ENCODE assay signal across 7 mouse cellular contexts in the genomic region with DNA sequence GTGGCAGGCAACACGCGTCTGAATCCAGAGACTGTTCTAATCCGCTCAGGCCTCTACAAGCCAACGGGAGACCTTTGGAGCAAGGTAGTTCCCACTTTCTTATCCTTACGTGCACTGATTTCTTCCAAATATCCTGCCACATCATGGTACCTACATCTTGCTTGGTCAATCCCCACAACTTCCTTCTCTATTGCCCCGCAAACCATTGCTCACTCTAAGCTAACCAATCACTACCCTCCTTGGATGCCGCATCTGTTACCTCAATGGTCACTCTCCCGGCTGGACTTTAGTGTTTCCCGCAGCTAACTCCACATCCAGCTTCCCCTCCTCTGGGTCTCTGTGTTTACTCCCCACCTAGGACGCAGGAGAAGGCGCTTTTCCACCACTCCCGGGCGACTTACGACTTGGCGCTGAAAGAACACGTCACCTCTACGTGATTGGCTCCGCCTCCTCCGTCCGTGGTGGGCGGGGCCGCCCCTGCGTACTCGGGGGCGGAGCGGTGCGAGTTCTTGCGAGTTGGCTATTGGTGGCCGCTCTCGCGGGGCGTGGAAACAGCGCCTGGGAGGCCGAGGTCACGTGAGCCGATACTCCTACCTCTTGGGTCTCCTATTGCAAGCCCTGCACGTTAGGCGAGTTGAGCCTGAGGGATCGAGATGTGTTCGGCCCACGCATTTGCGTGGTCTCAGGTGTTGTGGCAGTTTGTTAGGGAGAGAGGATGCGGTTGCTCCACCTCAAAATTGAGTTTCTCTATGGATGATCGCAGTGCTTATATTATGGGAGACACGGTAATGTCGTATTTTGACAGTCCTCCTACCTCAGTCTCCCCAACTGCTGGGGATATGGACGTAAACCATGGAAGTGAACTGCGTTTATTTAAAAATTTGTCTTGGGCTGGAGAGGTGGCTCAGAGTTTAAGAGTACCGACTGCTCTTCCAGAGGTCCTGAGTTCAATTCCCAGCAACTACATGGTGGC. TPM values are rescaled to one million over a fixed set of nuclear protein-coding genes. Genes with fewer than 3 reads are reported as not detected.
DNase-seq lines count a peak whose midpoint lies in the region; ATAC-seq lines count a peak whose summit lies in the region.

A gene (minus strand): TSS at position 453 of the 973 bp plus-strand sequence.

- no peaks in the 10 kb centered on the region for H3K9me3 ChIP-seq in embryonic facial prominence, embryonic 11.5 days (replicated peaks; ENCODE audit: control insufficient read depth, low read length)
- no peaks in the 10 kb centered on the region for H3K9me3 ChIP-seq in limb, embryonic 10.5 days (replicated peaks)
- H3K9me3 ChIP-seq in midbrain, embryonic 13.5 days = no peaks in the 10 kb centered on the region

- peak within 1 kb of the TSS; percentile 70 for H3K9ac ChIP-seq in embryonic facial prominence, embryonic 11.5 days (replicated peaks; ENCODE audit: low read length)
- H3K9ac ChIP-seq in midbrain, embryonic 13.5 days (replicated peaks) = peak within 1 kb of the TSS; percentile 76

- H3K27me3 ChIP-seq in embryonic facial prominence, embryonic 11.5 days (ENCODE audit: control insufficient read depth, insufficient read depth, low read length) = no peaks in the 10 kb centered on the region
- no peaks in the 10 kb centered on the region for H3K27me3 ChIP-seq in limb, embryonic 10.5 days (ENCODE audit: low read depth, poor library complexity, severe bottlenecking)
- no peaks in the 10 kb centered on the region for H3K27me3 ChIP-seq in midbrain, embryonic 13.5 days

- H3K4me2 ChIP-seq in embryonic facial prominence, embryonic 11.5 days (ENCODE audit: low read depth, low read length) = peak within 1 kb of the TSS; percentile 66
- peak within 1 kb of the TSS; percentile 90 for H3K4me2 ChIP-seq in midbrain, embryonic 13.5 days (replicated peaks)

- 1% methylated on average over 49 of the region's 49 CpGs for WGBS in embryonic facial prominence, embryonic 11.5 days
- WGBS in limb, embryonic 10.5 days = 1% methylated on average over 49 of the region's 49 CpGs
- WGBS in midbrain, embryonic 13.5 days = 1% methylated on average over 49 of the region's 49 CpGs

- H3K27ac ChIP-seq in embryonic facial prominence, embryonic 11.5 days (replicated peaks; ENCODE audit: low read depth, low read length) = no peak within 1 kb of the TSS
- peak within 1 kb of the TSS; percentile 79; the same call in 1 of the 2 replicates for H3K27ac ChIP-seq in limb, embryonic 10.5 days
- peak within 1 kb of the TSS; percentile 62 for H3K27ac ChIP-seq in midbrain, embryonic 13.5 days

- H3K4me3 ChIP-seq in embryonic facial prominence, embryonic 11.5 days (ENCODE audit: low read depth, low read length) = peak within 1 kb of the TSS; percentile 69
- H3K4me3 ChIP-seq in limb, embryonic 10.5 days = peak within 1 kb of the TSS; percentile 71
- peak within 1 kb of the TSS; percentile 74 for H3K4me3 ChIP-seq in midbrain, embryonic 13.5 days (replicated peaks)

- no peaks in the 10 kb centered on the region for H3K4me1 ChIP-seq in embryonic facial prominence, embryonic 11.5 days (ENCODE audit: control insufficient read depth, insufficient read depth, low read length)
- H3K4me1 ChIP-seq in limb, embryonic 10.5 days = peaks cover 10% of the 10 kb centered on the region
- peaks cover 35% of the 10 kb centered on the region for H3K4me1 ChIP-seq in midbrain, embryonic 13.5 days (replicated peaks)

- peak; percentile 98 for DNase-seq in adrenal gland, postnatal 14 days
- DNase-seq in embryonic facial prominence, embryonic 11.5 days (ENCODE audit: low spot score) = peak; percentile 100
- DNase-seq in kidney, adult 11 months = peak; percentile 96
- DNase-seq in limb, embryonic 10.5 days (ENCODE audit: low spot score) = peak; percentile 99
- peak; percentile 82 for DNase-seq in spleen, adult 12 weeks (ENCODE audit: low spot score)

- peak; percentile 94 for ATAC-seq in embryonic facial prominence, embryonic 11.5 days (replicated peaks; ENCODE audit: insufficient number of reproducible peaks, low FRiP score, low TSS enrichment, low read depth)
- peak; percentile 93 for ATAC-seq in granulocyte monocyte progenitor cell, adult 5-6 weeks (replicated peaks; ENCODE audit: poor library complexity, severe bottlenecking)
- peak; percentile 98 for ATAC-seq in midbrain, embryonic 13.5 days

- H3K36me3 ChIP-seq in embryonic facial prominence, embryonic 11.5 days (replicated peaks; ENCODE audit: control insufficient read depth, insufficient read depth, low read depth, low read length) = no peaks in the 10 kb centered on the region
- peaks cover 39% of the 10 kb centered on the region for H3K36me3 ChIP-seq in limb, embryonic 10.5 days
- peaks cover 7% of the 10 kb centered on the region for H3K36me3 ChIP-seq in midbrain, embryonic 13.5 days

RNA-seq across cellular contexts. Expression of the gene that starts here (rescaled TPM):
- total RNA-seq in adrenal gland, postnatal 14 days (2021) = 32.1 and 35.2 TPM in 2 replicates
- 38.1 and 46.1 TPM in 2 replicates for polyA plus RNA-seq in embryonic facial prominence, embryonic 11.5 days (2014; fragmentation: Nextera tagmentation; extraction: Ambion mirVana)
- total RNA-seq in granulocyte monocyte progenitor cell, adult 5-6 weeks (2014; fragmentation: Nextera tagmentation) = 45.3 and 57.1 TPM in 2 replicates
- 22.8 and 24.8 TPM in 2 replicates for total RNA-seq in granulocyte monocyte progenitor cell, adult 5-6 weeks (2017)
- polyA plus RNA-seq in limb, embryonic 10.5 days (2016; fragmentation: Nextera tagmentation; extraction: Ambion mirVana) = 41.8 and 41.9 TPM in 2 replicates
- polyA plus RNA-seq in midbrain, embryonic 13.5 days (2015; fragmentation: Nextera tagmentation; extraction: Ambion mirVana) = 42.0 and 44.7 TPM in 2 replicates
